Mouse (Mus musculus): ENCODE data around the gene Rad51b.

Gene Rad51b

GRCm38 (mm10) chr12:79490626-79491025 lies 193.5 kb downstream of the Rad51b start:
- in situ Hi-C loops (cut with MboI, MseI) = no loop called here

GRCm38 (mm10) chr12:79492175-79492574 lies 195.1 kb downstream of the Rad51b start:
- in situ Hi-C loops (cut with MboI, MseI) = no loop called here

GRCm38 (mm10) chr12:79492613-79493012 lies 195.5 kb downstream of the Rad51b start:
- in situ Hi-C loops (cut with MboI, MseI) = no loop called here

GRCm38 (mm10) chr12:79493481-79493880 lies 196.4 kb downstream of the Rad51b start:
- in situ Hi-C loops (cut with MboI, MseI) = no loop called here

- in situ Hi-C loops (cut with MboI, MseI) = no loop called here
Measured at GRCm38 (mm10) chr12:79498326-79498725, 201.2 kb downstream of the Rad51b start.

GRCm38 (mm10) chr12:79499809-79500208 lies 202.7 kb downstream of the Rad51b start:
- in situ Hi-C loops (cut with MboI, MseI) = no loop called here

GRCm38 (mm10) chr12:79501877-79502276 lies 204.8 kb downstream of the Rad51b start:
- in situ Hi-C loops (cut with MboI, MseI) = no loop called here

GRCm38 (mm10) chr12:79502862-79503581 lies 205.9 kb downstream of the Rad51b start:
- in situ Hi-C loops (cut with MboI, MseI) = no loop called here

- in situ Hi-C loops (cut with MboI, MseI) = no loop called here
Measured at GRCm38 (mm10) chr12:79503582-79504515, 206.8 kb downstream of the Rad51b start.

- in situ Hi-C loops (cut with MboI, MseI) = no loop called here
Measured at GRCm38 (mm10) chr12:79504641-79505040, 207.6 kb downstream of the Rad51b start.

GRCm38 (mm10) chr12:79506421-79506820 lies 209.3 kb downstream of the Rad51b start:
- in situ Hi-C loops (cut with MboI, MseI) = no loop called here

GRCm38 (mm10) chr12:79507141-79507681 lies 210.1 kb downstream of the Rad51b start:
- in situ Hi-C loops (cut with MboI, MseI) = no loop called here

- in situ Hi-C loops (cut with MboI, MseI) = no loop called here
Measured at GRCm38 (mm10) chr12:79511454-79512204, 214.5 kb downstream of the Rad51b start.

GRCm38 (mm10) chr12:79512205-79512886 lies 215.3 kb downstream of the Rad51b start:
- in situ Hi-C loops (cut with MboI, MseI) = no loop called here

GRCm38 (mm10) chr12:79512982-79513681 lies 216.1 kb downstream of the Rad51b start:
- in situ Hi-C loops (cut with MboI, MseI) = no loop called here

GRCm38 (mm10) chr12:79514680-79515079 lies 217.6 kb downstream of the Rad51b start:
- in situ Hi-C loops (cut with MboI, MseI) = no loop called here

GRCm38 (mm10) chr12:79522374-79522773 lies 225.3 kb downstream of the Rad51b start:
- in situ Hi-C loops (cut with MboI, MseI) = no loop called here

- in situ Hi-C loops (cut with MboI, MseI) = no loop called here
Measured at GRCm38 (mm10) chr12:79524941-79525871, 228.1 kb downstream of the Rad51b start.

- in situ Hi-C loops (cut with MboI, MseI) = no loop called here
Measured at GRCm38 (mm10) chr12:79525872-79526271, 228.8 kb downstream of the Rad51b start.

Data from T-helper 1 cell (primary cell).